Mouse (Mus musculus): ENCODE data around the gene Derl2.

- no peak for TF ChIP-seq CTCF (IDR thresholded peaks at IDR 0.05; ENCODE audit: low read depth)
- TF ChIP-seq EP300 (IDR thresholded peaks at IDR 0.05; ENCODE audit: low read depth): no peak
Measured at GRCm38 (mm10) chr11:70972586-70972985, 47.1 kb downstream of the Derl2 start.
